Mouse (Mus musculus) retina, adult 2 months (tissue): ENCODE data around the gene Ahcy.
"Not testable (repeated sequence)": the region's sequence is repeated elsewhere in the genome, so short reads cannot be mapped to it uniquely, and the experiment has no call there.

ENCODE experiments used
- DNase-seq: peaks from one replicate; pipeline ENCODE4 v3.0.0-alpha.2; 2012; ENCODE audit warnings: low read depth, low spot score

The Ahcy gene

DNA sequence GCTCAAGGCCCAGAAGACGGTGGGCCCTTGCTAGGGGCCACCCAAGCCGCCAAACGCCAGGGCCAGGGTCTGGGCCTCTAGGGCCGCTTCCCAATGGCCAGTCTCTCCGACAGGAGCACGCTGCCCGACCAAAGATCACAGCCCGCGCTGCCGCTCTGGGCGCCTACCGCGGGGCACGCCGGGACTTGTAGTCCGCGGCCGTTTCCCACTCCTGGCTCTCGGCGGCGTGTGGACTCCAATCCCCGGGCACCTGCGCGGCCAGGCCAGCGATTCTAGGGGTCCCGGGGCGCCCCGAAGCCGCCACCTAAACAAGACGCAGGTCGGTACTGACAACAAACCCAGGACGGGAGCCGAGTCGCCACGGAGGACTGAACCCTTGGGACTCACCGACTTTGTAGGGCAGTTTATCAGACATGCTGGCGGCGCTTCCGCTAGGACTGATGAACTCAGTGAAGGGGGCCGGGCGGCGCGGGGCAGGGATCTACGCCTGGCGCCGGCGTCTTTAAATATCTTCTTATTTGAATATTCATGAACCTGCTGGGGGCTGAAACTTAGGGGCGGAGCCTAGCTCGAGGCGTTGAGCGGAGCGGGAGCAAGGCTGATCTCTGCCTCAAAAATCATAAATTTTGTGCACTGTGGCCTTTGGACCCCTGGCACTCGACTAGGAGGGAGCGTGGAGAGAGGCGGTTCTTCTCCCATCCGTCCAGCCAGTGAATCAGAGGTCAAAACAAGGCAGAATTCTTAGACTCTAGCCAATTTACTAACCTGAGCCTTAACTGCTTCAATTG, at the start of gene Ahcy:
Gene Ahcy (minus strand): TSS at position 520 of the 788 bp plus-strand sequence.
- peak; percentile 74 for DNase-seq

DNA sequence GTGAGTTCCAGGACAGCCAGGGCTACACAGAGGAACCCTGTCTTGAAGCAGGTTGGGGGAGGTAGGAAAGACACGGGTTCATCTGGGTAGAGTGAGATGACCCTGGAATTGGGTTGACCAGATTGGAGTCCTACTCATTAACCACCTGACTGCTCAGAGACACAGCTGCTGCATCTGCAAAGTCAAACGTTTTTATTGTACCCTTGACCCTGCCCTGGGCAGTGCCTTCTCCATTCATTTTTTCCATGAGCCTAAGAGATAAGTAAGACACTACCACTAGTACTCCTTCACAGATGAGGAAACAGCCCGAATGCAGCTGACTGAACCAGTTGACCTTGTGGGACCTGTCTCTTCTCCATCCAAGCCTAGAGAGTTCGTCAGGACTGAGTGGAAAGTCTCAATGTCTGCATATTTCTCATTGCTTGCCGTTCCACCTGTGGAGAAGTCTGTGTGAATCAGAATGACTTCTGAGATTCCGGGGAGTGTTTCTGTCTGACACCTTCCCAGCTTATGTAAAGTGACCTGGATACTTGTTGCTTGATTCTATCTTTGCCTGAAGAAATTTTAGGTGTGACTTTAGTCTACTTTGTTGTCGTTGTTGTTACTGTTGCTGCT, 41.0 kb upstream of the Ahcy start:
- no peak for DNase-seq

DNA sequence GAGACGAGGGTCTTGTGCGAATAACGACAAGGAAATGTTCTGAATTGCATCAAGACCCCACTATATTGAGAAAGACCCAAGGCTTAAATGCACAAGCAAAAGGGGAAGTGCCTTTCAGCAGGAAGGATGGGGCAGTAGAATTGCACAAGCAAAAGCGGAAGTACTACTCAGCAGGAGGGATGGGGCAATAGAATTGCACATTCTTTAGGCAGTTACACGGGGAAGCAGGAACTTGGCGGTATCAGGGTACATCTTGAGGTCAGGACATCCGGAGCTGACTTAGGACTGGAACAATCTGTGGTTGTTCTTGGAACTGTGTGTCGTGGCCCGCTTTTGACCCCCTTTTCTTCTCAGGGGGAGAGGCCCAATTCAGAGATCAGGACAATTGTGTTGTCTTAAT, 33.0 kb upstream of the Ahcy start:
- DNase-seq: not testable (repeated sequence)

DNA sequence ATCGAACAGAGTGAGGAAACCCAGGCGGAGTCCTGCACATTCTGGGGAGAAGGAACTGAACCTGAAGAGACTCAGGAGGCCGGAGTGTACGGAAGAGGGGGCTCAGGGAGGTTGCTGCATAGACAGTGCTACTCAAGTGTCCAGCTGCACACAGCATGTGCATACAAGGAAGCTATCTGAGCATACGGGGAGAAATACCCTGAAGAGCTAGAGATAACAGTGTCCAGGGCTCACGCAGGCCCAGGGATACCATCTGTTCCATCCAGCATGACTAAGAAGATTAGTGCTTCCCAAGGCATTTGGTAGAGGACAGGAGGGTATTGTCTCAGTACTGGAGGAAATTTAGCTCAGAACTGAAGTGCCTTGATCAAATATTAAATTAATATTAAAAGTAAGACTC, 29.3 kb upstream of the Ahcy start:
- peak; percentile 49 for DNase-seq

DNA sequence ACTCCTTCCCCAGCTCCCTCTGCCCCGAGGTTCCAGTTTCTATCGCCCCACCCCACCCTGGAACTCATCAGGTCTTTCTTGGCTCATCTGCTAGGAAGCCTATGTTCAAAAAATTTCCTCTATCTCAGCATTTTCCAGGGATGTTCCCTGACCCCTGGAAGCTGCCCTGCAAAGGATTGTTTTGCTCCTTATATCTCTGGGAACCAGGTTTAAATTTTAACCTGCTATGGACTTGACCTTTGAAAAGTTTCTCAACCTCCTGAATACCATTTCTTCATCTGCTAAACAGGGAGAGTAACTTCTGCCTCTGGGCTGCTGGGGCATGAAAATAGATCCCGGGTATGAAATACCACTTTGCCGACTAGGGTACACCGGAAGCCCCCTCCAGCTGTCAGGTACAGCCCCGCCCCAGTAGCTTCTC, 27.5 kb upstream of the Ahcy start:
- DNase-seq: no peak

DNA sequence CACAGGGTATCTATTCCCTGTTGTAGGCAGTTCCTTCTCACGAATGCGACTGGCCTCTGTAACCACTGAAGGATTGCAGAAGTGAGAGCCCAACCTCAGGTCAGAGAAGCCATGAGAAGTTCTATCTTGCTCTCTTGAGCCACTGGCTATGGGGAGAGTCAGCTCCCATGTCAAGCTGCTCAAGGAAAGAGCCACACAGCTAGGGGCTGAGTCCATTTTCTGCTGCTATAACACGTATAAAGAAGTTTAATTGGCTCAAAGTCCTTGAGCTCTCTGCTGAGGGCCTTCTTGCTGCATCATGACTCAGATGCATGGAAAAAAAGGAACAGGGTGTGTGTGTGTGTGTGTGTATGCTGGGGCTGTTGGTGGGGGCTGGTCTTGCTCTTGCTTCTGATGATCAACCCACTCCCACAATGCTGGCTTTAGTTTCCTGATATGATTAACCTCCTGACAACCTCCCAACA, 26.5 kb upstream of the Ahcy start:
- no peak for DNase-seq

DNA sequence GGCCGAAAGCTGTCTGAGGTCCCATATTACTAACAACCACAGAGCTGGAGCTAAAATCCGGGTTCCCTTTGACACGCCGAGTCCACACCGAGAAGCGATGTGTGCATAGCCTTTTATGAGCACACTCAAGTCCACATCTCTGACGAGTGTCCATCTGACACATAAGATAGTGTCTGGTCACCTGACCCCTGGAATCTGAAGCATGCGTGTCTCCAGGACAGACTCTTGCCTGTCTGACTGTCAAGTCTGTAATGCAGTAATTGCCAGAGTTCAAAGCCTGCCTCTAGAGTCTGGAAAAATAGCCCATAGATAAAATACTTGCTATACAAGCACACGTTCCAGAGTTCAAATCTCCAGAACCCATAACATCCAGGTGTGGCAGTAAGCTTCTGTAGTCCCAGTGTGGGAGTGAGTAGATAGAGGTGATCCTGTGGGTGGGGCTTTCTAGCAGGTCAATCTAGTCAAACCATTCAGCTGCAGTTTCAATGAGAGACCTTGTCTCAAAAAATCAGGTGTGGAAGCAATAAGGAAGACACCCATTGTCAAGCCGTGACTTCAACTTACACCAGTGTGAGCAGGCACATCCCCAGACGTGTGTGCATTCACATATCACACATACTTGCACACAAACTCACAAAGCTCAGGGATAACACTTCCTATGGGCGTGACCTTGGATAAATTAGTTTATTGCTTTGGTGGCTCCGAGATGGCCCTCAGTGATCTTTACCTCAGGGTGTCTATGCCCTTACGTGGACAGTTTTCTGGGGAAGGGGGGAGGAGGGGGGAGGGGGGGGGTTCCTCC, 25.9 kb upstream of the Ahcy start:
- DNase-seq: no peak

DNA sequence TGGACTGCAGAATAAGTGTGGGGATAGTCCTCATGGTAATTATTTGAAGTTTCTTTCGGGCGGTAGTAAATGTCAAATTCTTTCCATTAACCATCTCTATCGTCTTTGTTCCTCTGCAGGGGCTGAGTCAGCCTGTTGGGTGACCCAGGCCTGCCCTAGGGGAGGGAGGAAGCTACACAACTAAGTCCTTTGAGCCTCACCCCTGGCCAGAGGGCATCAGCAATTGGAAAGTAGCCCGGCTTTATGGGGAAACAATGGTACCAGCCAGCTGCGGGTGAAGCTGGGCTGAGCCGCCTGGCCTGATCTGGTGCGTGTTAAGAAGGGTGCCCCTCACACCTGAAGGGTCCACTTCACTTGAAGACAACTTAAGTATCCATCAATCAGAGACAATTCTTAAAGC, 25.1 kb upstream of the Ahcy start:
- DNase-seq: no peak

DNA sequence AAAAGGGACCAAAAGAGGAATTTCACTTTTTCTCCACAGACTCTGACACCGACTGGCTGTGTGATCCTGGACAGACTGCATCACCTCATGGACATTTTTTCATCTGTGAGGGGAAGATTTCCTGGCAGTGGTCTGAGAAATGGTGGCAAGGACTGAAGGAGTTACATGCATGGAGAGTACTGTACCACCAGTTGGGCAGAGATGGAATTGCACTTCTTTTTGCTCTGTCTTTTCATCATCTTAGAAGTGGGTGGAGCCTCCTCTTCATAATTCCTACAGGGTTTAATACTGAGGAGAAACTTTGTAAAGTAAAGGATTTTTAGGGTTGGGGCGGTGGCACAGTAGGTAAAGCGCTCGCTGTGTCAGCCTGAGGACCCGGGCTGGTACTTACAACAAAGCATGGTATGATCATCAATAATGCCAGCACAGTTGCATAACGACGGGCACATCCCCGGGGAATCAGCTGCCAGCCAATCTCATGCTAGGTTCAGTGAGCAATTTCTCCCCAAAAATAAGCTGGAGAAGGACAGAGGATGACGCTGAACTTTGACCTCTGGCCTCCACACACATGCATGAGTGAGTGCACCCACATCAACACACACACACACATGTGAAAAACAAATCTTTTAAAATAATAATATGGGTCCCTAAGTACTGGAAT, 24.6 kb upstream of the Ahcy start:
- no peak for DNase-seq

DNA sequence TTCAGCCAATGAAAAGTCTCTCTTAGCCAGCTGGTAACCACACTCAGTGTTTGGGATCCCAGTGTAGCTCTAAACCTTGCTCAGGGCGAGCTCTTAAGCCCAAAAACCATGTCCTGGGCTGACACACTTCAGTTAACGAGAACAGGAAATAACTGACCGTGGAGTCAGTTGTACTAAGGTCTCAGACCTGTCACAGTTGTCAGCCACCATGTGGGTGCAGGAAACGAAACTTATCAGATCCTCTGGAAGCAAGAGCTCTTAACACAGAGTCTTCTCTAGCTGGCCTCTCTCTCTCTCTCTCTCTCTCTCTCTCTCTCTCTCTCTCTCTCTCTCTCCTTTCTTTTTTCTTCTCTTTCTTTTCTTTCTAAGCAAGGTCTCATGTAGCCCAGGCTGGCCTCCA, 19.1 kb upstream of the Ahcy start:
- DNase-seq: no peak

DNA sequence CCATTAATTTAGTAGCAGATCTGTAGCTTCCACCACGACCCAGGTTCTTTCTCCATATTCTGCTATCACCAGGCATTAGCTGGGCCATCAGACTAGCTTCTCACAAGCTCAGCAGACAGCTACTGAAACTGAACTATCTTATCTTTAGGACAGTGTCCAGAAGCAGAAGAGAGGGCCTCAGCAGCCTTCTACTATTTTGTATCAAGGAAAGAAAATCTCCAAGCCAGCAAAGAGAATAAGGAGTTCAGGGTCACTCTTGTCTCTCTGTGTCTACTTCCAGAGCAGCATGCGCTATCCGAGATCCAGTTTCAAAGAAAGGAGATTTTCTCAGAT, 17.4 kb upstream of the Ahcy start:
- DNase-seq: no peak

DNA sequence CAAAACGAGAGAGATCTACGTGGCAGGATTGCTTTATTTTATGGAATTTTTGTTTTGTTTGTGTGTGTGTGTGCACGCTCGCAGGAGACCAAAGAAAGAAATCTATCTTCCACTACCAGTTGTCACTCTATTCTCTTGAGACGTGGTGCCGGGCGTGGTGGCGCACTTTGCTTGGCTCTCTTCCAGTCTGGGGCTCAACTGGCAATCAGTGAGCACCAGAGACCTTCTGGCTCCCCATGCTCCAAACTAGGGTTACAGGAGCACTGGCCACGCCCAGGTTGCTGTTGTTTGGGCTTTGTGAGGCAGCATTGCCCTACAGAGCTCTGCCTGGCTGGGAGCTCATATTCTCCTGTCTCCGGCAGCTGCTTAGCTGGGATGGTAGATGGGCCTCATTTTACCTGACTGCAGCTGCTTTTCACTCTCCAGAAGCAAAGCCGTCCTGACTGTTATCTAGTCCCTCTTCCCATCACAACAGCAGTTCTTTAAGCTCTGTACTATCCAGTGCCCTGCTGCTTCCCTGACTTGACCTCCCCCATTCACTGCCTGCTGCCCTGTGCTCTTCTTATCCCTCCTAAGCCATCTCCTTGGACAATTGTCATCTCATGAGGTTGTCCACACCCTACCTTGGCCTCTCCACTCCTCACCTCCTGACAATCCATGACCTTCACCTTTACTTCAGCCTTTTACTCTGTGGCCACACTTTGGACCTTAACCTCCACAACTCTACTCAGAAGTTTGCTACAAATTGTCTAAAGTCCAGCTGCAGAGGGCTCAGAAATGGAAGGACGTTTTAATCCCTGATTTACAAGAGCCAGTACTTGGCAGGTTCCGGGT, 16.8 kb upstream of the Ahcy start:
- DNase-seq: no peak

DNA sequence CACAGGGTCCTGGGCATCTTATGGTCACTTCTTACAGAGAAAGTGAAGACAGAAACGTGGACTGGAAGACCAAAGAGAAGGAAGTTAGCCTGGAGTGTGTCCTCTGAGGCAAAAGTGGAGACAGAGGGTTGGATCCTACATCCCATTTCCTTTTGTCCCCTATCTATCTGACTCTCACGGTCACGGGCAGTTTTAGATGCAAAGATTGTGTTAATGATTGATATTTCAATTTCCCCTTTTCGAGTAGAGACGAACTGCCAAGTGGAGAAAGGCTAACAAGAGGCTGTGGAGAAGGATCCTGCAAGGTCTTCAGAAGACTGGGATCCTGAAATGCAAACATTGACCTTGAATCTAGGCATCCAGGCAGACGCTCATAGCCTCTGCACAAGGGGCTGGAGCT, 14.0 kb upstream of the Ahcy start:
- DNase-seq: no peak

DNA sequence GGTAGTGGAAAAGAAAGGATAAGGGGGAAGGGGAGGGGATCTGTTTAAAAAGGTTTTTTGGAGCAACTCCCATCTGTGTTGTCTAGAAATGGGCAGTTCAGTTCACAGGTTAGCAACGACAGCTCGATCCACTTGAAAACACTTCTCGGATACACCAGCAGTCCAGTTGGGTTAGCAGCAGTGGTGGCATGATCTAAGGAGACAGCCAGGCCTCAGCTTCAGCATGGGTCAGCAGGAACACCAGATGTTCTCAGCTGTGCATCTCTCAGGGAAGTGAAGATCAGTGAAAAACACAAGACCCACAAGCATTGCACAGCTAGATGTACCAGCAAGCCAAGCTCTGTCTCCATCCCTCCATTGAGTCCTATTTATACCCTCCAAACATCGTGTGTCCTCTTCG, 12.0 kb upstream of the Ahcy start:
- no peak for DNase-seq

DNA sequence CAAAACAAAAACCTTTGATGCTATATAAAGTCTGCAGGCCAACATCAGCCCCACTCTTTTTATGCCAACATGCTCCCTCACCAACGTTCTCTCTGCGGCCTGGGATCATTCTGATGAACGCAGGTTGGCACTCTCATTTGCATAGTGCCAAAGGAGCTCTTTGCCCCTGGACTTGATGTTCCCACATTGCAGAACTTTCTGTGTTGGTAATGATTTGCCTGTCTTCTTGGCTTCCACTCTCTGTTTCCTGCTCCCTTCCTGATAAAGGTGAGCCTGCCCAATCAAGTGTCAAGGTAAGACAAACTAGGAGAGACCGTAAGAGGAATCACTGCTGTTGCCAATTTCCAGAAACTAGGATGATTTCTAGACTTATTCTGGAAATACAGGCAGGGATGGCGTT, 10.2 kb upstream of the Ahcy start:
- DNase-seq: no peak

DNA sequence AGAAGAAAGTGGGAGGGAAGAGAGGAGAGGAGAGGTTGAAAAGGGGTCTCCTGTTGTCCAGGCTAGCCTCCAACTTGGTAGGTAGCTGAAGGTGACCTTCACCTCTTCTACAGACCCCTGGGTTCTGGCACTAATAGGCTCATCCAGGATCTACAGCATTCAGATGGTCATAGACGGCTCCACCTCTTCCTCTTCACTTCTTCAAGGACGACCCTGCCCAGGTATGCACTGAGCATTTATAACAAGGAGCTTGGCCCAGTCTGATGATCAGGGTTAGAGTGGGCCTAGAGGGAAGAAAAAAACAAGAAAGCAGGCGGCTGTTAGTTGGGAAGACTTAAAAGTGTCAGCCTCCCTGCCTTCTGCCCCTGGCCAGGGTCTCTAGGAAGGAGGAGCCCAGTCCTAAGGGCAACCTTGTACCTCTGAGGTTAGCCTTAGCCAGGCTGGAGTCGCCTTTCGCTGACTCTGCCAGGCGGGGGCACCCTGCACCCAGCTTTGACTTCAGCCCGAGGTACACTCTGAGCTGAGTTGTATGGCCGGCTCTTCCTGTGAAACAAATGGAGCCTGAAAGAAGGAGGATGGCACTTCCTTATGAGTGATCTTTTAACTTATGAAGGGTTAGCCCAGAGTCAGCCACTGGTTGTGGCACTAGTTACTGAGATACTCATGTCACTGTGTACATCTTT, 8.0 kb upstream of the Ahcy start:
- DNase-seq: peak; percentile 43

DNA sequence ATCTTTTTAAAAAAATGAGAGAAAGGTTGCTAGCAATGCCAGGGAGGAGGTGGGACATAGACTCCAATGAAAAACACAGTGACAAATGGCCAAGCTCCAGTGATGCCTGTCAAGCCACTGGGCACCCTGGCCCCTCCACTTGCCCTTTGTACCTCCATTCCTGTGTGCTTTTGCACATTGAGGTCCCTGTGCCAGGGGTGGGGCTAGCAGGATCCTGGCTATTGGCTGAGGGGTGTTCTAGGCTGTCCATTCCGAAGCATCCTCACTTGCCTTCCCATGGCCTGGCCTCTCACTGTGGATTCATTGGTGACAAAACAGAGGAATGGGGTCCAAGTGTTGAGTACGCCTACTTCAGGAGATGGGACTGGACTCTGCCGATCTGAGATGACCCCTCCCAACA, 6.8 kb upstream of the Ahcy start:
- no peak for DNase-seq

DNA sequence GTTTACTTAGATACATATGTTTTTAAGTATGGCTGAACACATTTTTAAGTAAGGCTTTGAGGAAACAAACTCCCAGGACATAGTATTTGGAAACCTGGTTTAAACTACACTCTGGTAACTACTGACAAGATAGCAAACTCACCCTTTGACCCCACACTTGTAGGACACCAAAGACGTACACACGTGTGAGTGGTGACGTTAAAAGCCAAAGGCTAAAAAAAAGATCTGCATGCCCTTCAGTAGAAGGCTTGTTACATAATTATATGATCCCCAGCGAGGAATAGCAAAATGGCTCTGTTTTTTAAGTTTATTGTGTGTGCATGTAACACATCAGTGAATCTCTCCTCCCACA, 5.9 kb upstream of the Ahcy start:
- no peak for DNase-seq

DNA sequence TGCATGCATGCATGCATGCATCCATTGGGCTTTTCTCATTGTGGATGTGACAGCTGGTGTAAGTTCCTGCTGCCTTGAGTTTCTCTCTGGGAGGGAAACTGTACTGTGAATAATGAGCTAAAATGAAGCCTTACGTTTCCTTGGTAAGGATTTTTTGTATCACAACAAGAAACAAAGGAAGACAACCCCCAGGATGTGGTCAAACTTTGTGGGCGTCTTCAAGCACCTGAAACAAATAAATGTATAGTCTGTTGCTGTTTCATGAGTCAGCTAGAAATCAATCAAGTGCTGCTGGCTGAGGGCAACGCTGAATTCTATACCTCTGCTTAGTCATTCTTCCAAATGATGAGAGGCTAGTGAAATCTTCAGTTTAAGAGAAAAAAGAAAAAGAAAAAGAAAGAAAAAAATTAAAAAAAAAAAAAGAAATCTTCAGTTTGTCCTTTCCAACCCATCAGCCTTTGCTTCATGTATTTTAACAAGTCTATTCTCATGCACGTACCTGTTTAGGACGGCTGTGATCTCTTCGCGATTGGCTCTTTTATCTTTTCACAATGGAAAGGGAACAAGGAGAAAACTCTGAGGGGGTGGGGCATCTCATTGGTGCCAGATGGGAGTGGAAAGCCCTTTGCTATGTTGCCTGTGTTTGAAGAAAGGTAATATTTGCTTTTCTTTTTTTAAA, 5.3 kb upstream of the Ahcy start:
- DNase-seq: no peak

DNA sequence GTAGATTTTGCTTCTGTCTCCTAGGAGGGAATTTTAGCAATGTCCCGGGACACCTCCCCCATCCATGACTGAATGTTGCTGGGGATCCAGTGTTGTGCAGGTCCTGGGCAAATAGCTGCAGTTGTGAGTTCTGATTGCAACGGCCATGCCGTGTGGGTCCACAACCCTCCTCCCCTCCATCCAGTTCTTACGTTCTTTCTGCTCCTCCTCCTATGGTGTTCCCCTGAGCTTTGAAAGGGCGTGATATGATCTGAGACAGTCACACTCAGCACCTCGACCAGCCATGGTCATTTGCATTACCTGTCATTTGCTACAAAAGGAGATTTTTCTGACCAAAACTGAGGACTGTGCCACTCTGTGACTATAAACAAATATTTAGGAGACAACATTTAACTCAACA, 1.4 kb upstream of the Ahcy start:
- no peak for DNase-seq
